Mouse (Mus musculus) spleen, adult 2 months (tissue): Measurements from ENCODE around the gene Cd244a.

ENCODE experiments used
- CTCF ChIP-seq: fragments of 200-500 bp; IDR thresholded peaks from 2 replicates; pipeline ENCODE4 v1.5.1; 2011; ENCODE audit warnings: mild to moderate bottlenecking, inconsistent platforms; ENCODE audit not compliant: insufficient read depth, insufficient read length, insufficient replicate concordance; ENCODE audit errors: extremely low read depth
- POLR2A ChIP-seq: fragments of 200-500 bp; IDR thresholded peaks from 2 replicates; pipeline ENCODE4 v1.6.1; 2011; ENCODE audit warnings: low read depth, low read length, inconsistent platforms

DNA sequence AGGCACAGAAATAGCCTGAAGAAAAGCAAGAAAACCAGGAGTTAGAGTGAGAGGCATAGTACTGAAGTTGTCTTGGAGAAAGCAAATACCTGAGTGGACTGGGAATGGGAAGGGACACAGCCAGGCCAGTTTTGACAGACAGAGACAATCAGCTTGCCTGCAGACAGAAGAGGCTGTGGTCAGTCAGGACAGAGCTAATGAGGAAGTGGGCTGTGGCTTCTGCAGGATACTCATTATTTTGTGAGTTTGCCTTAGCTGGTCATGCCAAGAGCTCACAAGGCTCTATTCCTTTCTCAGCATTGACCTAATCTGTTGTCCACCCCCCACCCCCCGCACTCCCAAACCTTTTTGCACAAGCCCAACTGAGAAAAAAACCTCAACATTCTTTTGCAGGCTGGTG lies 2.2 kb downstream of the Cd244a start:
- TF ChIP-seq POLR2A = no peak
- TF ChIP-seq CTCF = no peak
